ENCODE assay signal across 15 mouse cellular contexts in the genomic region with DNA sequence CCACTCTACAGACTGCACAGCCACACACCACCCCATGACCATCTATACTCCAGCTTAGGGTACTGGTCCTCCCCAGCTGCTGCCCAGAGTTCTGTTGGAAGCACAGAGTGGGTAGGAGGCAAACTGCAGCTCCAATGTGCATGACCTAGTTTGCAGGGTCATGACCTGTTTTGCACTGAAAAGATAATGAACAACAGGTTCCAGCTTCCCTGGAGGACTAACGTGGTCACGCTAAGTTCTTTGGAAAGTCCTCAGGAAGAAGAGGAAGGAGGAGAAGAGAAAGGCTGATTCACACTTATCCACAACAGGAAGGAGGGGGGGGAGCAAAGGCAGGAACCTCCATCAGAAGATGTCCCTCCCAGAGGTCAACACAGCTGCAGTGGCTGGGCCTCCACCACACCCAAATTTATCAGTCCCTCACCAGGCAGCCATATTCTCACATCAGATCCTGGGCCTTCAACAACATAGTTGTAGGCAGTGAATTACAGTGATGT. TPM values are rescaled to one million over a fixed set of nuclear protein-coding genes. Genes with fewer than 3 reads are reported as not detected.
DNase-seq lines count a peak whose midpoint lies in the region; ATAC-seq and TF ChIP-seq lines count a peak whose summit lies in the region.
"Had no signal": no experiment of that assay in that cellular context is flagged by ENCODE, and none has a peak within 500 bp of the region (broad histone marks: within the 10 kb centered on the region; RNA-seq: fewer than 3 reads in every experiment).

No protein-coding gene starts in this region.

- H3K4me1 ChIP-seq in lung, embryonic 15.5 days: peaks cover 47% of the 10 kb centered on the region
- peaks cover 43% of the 10 kb centered on the region for H3K4me1 ChIP-seq in heart, embryonic 11.5 days (ENCODE audit: control insufficient read depth, insufficient read depth, low read length)
- peaks cover 41% of the 10 kb centered on the region for H3K4me1 ChIP-seq in liver, postnatal 0 days (ENCODE audit: insufficient read depth)

- no peaks in the 10 kb centered on the region for H3K27me3 ChIP-seq in lung, embryonic 15.5 days
- no peaks in the 10 kb centered on the region for H3K27me3 ChIP-seq in heart, embryonic 11.5 days (ENCODE audit: control insufficient read depth, insufficient read depth, low read length)
- no peaks in the 10 kb centered on the region for H3K27me3 ChIP-seq in liver, postnatal 0 days (ENCODE audit: insufficient read depth, low read length)
- H3K27me3 ChIP-seq: forebrain, embryonic 12.5 days; neural tube, embryonic 13.5 days had no signal

- DNase-seq in gastrocnemius, adult 18-20 months (ENCODE audit: low spot score): peak; percentile 53
- DNase-seq in gastrocnemius, adult 8-10 months (ENCODE audit: low spot score in 2 of 2): no peak
- no peak for DNase-seq in lung, postnatal 14 days
- peak; percentile 64 for DNase-seq in liver, postnatal 0 days
- DNase-seq in right cerebral cortex, postnatal 10 days (ENCODE audit: low spot score in 2 of 2): no peak
- DNase-seq: adrenal gland, postnatal 25 days had no signal

- H3K4me2 ChIP-seq in lung, embryonic 15.5 days: no peak overlapping the region
- H3K4me2 ChIP-seq in heart, embryonic 11.5 days: peak overlapping the region; percentile 45
- H3K4me2 ChIP-seq in liver, postnatal 0 days (ENCODE audit: low read depth, low read length): peak overlapping the region; percentile 58
- H3K4me2 ChIP-seq: forebrain, embryonic 12.5 days; midbrain, embryonic 11.5 days; neural tube, embryonic 13.5 days had no signal

- H3K4me3 ChIP-seq in lung, embryonic 15.5 days: no peak overlapping the region
- H3K4me3 ChIP-seq in heart, embryonic 11.5 days (ENCODE audit: low read depth, low read length): no peak overlapping the region
- H3K4me3 ChIP-seq in liver, postnatal 0 days (ENCODE audit: low read depth, low read length): no peak overlapping the region
- H3K4me3 ChIP-seq: forebrain, embryonic 12.5 days; neural tube, embryonic 13.5 days had no signal

- TF ChIP-seq EP300 in liver, postnatal 0 days (IDR thresholded peaks at IDR 0.05; ENCODE audit: low read depth): peak; percentile 75

- TF ChIP-seq CTCF in liver, postnatal 0 days (IDR thresholded peaks at IDR 0.05; ENCODE audit: low read depth): no peak

- no peaks in the 10 kb centered on the region for H3K9me3 ChIP-seq in lung, embryonic 15.5 days
- no peaks in the 10 kb centered on the region for H3K9me3 ChIP-seq in heart, embryonic 11.5 days (replicated peaks; ENCODE audit: control insufficient read depth, low read length)
- H3K9me3 ChIP-seq in liver, postnatal 0 days (ENCODE audit: low read length): no peaks in the 10 kb centered on the region
- H3K9me3 ChIP-seq: forebrain, embryonic 12.5 days; neural tube, embryonic 13.5 days had no signal

- H3K36me3 ChIP-seq in lung, embryonic 15.5 days: peaks cover 35% of the 10 kb centered on the region
- H3K36me3 ChIP-seq in heart, embryonic 11.5 days (ENCODE audit: control insufficient read depth, insufficient read depth, low read length): peaks cover 13% of the 10 kb centered on the region; the same call in 1 of the 2 replicates
- H3K36me3 ChIP-seq in liver, postnatal 0 days (replicated peaks; ENCODE audit: insufficient read depth, low read length): peaks cover 52% of the 10 kb centered on the region

- 0 out of 2 replicates have a peak overlapping the region, but pooled peaks have one; percentile 2 for H3K27ac ChIP-seq in lung, embryonic 15.5 days
- peak overlapping the region; percentile 57; the same call in 1 of the 2 replicates for H3K27ac ChIP-seq in heart, embryonic 11.5 days (ENCODE audit: low read depth, low read length)
- H3K27ac ChIP-seq in liver, postnatal 0 days (ENCODE audit: low read depth): peak overlapping the region; percentile 87
- H3K27ac ChIP-seq: forebrain, embryonic 12.5 days; neural tube, embryonic 13.5 days had no signal

- 51% methylated on average over 2 of the region's 2 CpGs for WGBS in lung, embryonic 15.5 days
- WGBS in heart, embryonic 11.5 days (ENCODE audit: insufficient replicate concordance): 53% methylated on average over 2 of the region's 2 CpGs
- WGBS in liver, postnatal 0 days (ENCODE audit: insufficient replicate concordance): 24% methylated on average over 2 of the region's 2 CpGs

- H3K9ac ChIP-seq in lung, embryonic 15.5 days: no peak overlapping the region
- peak overlapping the region; percentile 46; the same call in 1 of the 2 replicates for H3K9ac ChIP-seq in heart, embryonic 11.5 days (ENCODE audit: low read depth, low read length)
- H3K9ac ChIP-seq in liver, postnatal 0 days (replicated peaks): 0 out of 2 replicates have a peak overlapping the region, but pooled peaks have one; percentile 28
- H3K9ac ChIP-seq: forebrain, embryonic 12.5 days; neural tube, embryonic 13.5 days had no signal

- no peak for ATAC-seq in lung, embryonic 15.5 days (ENCODE audit: borderline replicate concordance, extremely low read depth, low FRiP score, low TSS enrichment)
- peak; percentile 46 for ATAC-seq in heart, embryonic 11.5 days (replicated peaks; ENCODE audit: insufficient number of reproducible peaks, low FRiP score, low TSS enrichment)
- ATAC-seq in liver, postnatal 0 days: peak; percentile 68
- no peak for ATAC-seq in activated CD4-positive, CD25-positive, alpha-beta regulatory T cell, adult 4 months

RNA-seq across cellular contexts. Expression of a gene that starts 3.5 kb away (rescaled TPM):
- 1 to 10 TPM; 4.7 to 6.4 TPM for total RNA-seq in gastrocnemius, adult 18-20 months (2021)
- 1 to 10 TPM; 3.6 to 5.1 (median 4.9) TPM for total RNA-seq in gastrocnemius, adult 8-10 months (2022)
- 15.8 and 17.2 TPM in 2 replicates for polyA plus RNA-seq in lung, embryonic 15.5 days (2015; fragmentation: Nextera tagmentation; extraction: Ambion mirVana)
- 12.4 and 13.0 TPM in 2 replicates for polyA plus RNA-seq in heart, embryonic 11.5 days (2014; fragmentation: Nextera tagmentation; extraction: Ambion mirVana)
- polyA plus RNA-seq in liver, postnatal 0 days (2015; fragmentation: Nextera tagmentation; extraction: Ambion mirVana): 5.5 and 5.7 TPM in 2 replicates
- 10 to 100 TPM; 17.8 to 22.1 TPM for polyA plus RNA-seq in activated CD4-positive, CD25-positive, alpha-beta regulatory T cell, adult 4 months (2017; shearing (Covaris generic))

RNA-seq across cellular contexts. Expression of a gene that starts 12.8 kb away (rescaled TPM):
- not detected for total RNA-seq in gastrocnemius, adult 18-20 months (2021)
- total RNA-seq in gastrocnemius, adult 8-10 months (2022): not detected
- polyA plus RNA-seq in lung, embryonic 15.5 days (2015; fragmentation: Nextera tagmentation; extraction: Ambion mirVana): not detected in 2 replicates
- polyA plus RNA-seq in heart, embryonic 11.5 days (2014; fragmentation: Nextera tagmentation; extraction: Ambion mirVana): not detected in 2 replicates
- not detected in 2 replicates for polyA plus RNA-seq in liver, postnatal 0 days (2015; fragmentation: Nextera tagmentation; extraction: Ambion mirVana)
- under 1 TPM in 1 of 2 experiments, not detected in 1; 0.28 TPM for polyA plus RNA-seq in activated CD4-positive, CD25-positive, alpha-beta regulatory T cell, adult 4 months (2017; shearing (Covaris generic))
- total RNA-seq: adrenal gland, postnatal 25 days; left cerebral cortex, postnatal 14 days had no signal
- polyA plus RNA-seq: forebrain, embryonic 12.5 days; heart, embryonic 14.5 days; intestine, embryonic 14.5 days; midbrain, embryonic 11.5 days; neural tube, embryonic 13.5 days had no signal

RNA-seq across cellular contexts. Expression of a gene that starts 29.3 kb away (rescaled TPM):
- total RNA-seq in gastrocnemius, adult 18-20 months (2021): 1 to 10 TPM; 2.8 to 3.7 TPM
- 1 to 10 TPM; 2.4 to 3.3 (median 2.7) TPM for total RNA-seq in gastrocnemius, adult 8-10 months (2022)
- polyA plus RNA-seq in lung, embryonic 15.5 days (2015; fragmentation: Nextera tagmentation; extraction: Ambion mirVana): 21.6 and 22.4 TPM in 2 replicates
- 10.2 and 11.2 TPM in 2 replicates for polyA plus RNA-seq in heart, embryonic 11.5 days (2014; fragmentation: Nextera tagmentation; extraction: Ambion mirVana)
- 4.5 and 4.9 TPM in 2 replicates for polyA plus RNA-seq in liver, postnatal 0 days (2015; fragmentation: Nextera tagmentation; extraction: Ambion mirVana)
- polyA plus RNA-seq in activated CD4-positive, CD25-positive, alpha-beta regulatory T cell, adult 4 months (2017; shearing (Covaris generic)): 1 to 10 TPM; 4.9 to 6.0 TPM

RNA-seq across cellular contexts. Expression of a gene that starts 44.2 kb away (rescaled TPM):
- total RNA-seq in gastrocnemius, adult 18-20 months (2021): 10 to 100 TPM; 30.5 to 42.8 TPM
- 10 to 100 TPM; 26.9 to 32.4 (median 30.5) TPM for total RNA-seq in gastrocnemius, adult 8-10 months (2022)
- 4.9 and 5.4 TPM in 2 replicates for polyA plus RNA-seq in lung, embryonic 15.5 days (2015; fragmentation: Nextera tagmentation; extraction: Ambion mirVana)
- 0.39 and 0.62 TPM in 2 replicates for polyA plus RNA-seq in heart, embryonic 11.5 days (2014; fragmentation: Nextera tagmentation; extraction: Ambion mirVana)
- 12.6 and 17.0 TPM in 2 replicates for polyA plus RNA-seq in liver, postnatal 0 days (2015; fragmentation: Nextera tagmentation; extraction: Ambion mirVana)
- 10 to 100 TPM; 16.8 to 22.6 TPM for polyA plus RNA-seq in activated CD4-positive, CD25-positive, alpha-beta regulatory T cell, adult 4 months (2017; shearing (Covaris generic))

Comparison
In these comparisons a context has a peak if more than half of its experiments do, and no peak if none do; other contexts are left out.
1. DNase-seq: peak in gastrocnemius, adult 18-20 months (single experiment) and liver, postnatal 0 days (single experiment); none in gastrocnemius, adult 8-10 months (0 of 2), lung, postnatal 14 days (single experiment) and right cerebral cortex, postnatal 10 days (0 of 2).
2. ATAC-seq: peak in heart, embryonic 11.5 days (single experiment) and liver, postnatal 0 days (single experiment); none in lung, embryonic 15.5 days (single experiment) and activated CD4-positive, CD25-positive, alpha-beta regulatory T cell, adult 4 months (single experiment).
3. H3K27ac ChIP-seq: peak in every context shown above with its lines; median percentile 87 in liver, postnatal 0 days; 57 in heart, embryonic 11.5 days; 2 in lung, embryonic 15.5 days.